Mouse (Mus musculus) heart, postnatal 36 days (tissue): ENCODE data around the gene Tmem53. TPM values are rescaled to one million over a fixed set of nuclear protein-coding genes. Genes with fewer than 3 reads are reported as not detected.

ENCODE experiments used
- DNase-seq, 2 experiments: peaks; one replicate each; pipeline ENCODE4 v3.0.0; 2021 to 2022
- intact Hi-C: fragments of 180-260 bp; cut with DNase I; formaldehyde crosslinking; loops from one replicate; pipeline ENCODE4 v1.15.1; 2025
- total RNA-seq, 2 experiments: library from RNA; stranded (reverse); gene quantifications; 2 replicates each; pipeline ENCODE4 v1.2.3; 2021

Gene Tmem53
- total RNA-seq, 2 experiments from 2014 or later = 26.5 to 28.5 TPM

GRCm38 (mm10) chr4:117278381-117279252, 26.9 kb downstream of the Tmem53 start:
- intact Hi-C loops = no loop called here
- no peak for DNase-seq

GRCm38 (mm10) chr4:117279253-117279642, 27.5 kb downstream of the Tmem53 start:
- no peak for DNase-seq
- intact Hi-C loops = no loop called here

- intact Hi-C loops = no loop called here
- no peak for DNase-seq
Measured at GRCm38 (mm10) chr4:117280397-117280930, 28.7 kb downstream of the Tmem53 start.

DNA sequence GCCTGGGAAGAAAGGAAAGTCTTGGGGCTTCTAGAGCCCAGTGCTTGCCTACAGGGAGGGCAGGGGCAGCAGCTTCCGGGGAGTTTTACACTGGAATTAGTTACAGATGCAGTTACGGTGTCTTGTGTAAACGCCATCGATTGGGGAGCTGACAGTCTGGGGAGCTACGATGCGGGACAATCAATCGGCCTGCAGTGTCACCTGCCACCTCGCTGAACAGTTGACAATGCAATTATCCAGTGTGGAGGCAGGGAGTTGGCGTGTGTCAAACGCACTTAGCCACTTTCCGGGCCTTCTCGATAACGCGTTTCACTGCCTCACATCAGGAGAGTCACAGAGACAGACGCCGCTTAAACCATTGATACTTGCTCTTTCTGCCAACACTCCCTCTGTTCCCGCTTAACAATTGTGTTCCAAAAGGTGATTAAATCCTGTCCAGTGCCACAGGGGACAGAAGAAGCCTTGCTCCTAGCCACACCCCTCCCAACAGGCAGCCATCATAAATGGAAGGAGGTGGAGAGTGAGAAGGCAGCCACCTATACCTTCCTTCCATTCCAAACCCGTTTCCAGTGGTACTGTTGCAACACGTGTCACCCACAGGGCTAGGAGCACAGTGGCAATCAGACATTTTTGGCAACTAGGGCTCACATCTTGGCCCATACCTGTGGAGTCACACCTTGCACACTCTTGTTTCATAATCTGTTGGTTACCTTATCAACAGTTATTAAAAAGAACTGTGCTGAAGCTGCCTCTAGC, 29.5 kb downstream of the Tmem53 start:
- DNase-seq = no peak
- intact Hi-C loops = no loop called here

DNA sequence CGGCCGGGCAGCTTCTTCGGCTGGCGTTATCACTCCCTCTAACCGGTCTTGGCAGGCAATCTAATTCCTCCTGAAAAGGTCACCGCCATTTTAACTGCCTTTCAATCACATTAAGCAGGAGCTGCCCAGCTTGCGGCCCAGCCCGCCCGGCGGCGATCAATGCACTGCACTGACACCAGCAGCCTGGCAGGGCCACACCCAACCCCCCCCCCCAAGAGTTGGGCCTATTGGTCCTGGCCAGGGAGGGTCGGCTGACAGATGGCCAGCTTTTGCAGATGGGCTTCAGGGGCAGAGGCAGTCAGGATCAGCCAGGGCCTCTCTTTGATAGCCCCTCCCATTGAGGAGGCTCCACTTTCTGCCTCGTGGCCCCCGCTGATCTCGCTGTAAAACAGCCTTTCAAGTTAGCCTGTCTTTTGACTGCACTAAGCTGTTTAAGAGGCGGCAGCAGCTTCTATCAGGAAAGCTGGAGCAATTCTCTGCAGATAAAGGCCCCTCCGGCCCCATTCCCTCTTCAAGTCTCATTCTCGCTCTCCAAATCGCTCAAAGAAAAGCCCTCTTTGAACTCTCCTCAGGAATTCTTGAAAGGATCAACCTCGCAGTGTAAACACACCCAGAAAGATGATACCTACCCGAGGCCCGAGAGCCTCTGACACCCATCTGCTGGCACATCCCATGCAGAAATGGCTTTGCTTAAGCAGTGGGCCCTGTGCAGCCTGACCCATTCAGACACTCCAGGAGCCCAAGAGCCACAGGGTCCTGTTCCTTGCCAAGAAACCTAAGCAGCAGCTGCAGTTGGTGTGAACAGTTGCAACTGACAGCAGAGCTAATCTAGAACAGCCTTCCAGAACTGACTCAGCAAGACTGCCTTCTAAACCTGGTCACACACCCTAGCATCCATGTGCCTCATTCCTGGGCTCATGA, 31.8 kb downstream of the Tmem53 start:
- DNase-seq = no peak
- intact Hi-C loops = no loop called here

DNA sequence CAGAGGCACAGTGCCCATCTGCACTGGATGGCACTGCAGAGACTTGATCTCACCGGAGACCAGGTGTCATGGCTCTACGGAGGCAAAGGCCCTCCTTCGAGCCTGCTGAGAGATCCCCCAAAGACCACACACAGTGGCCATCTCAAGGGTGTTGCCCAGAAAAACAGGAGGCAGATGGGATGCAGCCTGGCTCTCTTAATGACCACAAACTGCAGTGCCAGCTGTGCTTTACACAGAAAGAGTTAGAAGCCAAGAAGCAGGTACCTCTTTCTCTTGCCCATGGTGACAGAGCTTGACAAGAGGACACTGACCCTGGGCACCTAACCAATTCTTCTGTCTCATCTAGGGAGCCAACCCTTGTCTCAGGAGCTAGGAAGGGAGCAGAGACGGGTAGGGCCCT, 32.6 kb downstream of the Tmem53 start:
- DNase-seq = no peak
- intact Hi-C loops = no loop called here

DNA sequence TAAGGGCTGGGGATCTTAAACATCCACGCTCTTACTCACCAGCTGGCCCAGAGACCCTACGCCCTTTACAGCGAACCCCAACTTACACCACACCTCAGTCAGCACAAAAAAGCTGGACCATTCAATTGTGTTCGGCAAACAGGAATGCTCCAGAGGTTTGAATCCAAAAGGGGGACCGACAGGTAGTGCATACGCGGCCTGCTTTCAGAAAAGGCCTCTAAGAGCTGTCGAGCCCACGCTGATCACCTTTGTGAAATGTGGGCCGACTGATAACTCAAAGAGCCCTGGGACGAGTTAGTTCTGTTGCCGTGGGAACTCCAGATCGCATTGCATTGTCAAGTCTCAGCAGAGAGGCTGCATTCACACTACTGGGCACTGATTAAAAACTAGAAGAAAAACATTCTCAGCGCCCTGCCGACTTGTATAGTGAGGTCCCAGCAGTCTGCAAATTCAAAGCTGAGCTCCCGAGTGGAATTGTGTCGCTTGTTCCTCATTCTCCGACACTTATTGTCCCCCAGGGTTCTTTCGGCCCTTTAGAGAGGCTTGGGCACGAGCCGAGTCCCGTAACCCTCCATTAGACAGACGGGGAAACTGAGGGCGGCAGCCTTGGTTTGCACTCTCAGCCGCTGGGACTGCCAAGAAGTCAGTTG, 36.7 kb downstream of the Tmem53 start:
- intact Hi-C loops = no loop called here
- no peak for DNase-seq

DNA sequence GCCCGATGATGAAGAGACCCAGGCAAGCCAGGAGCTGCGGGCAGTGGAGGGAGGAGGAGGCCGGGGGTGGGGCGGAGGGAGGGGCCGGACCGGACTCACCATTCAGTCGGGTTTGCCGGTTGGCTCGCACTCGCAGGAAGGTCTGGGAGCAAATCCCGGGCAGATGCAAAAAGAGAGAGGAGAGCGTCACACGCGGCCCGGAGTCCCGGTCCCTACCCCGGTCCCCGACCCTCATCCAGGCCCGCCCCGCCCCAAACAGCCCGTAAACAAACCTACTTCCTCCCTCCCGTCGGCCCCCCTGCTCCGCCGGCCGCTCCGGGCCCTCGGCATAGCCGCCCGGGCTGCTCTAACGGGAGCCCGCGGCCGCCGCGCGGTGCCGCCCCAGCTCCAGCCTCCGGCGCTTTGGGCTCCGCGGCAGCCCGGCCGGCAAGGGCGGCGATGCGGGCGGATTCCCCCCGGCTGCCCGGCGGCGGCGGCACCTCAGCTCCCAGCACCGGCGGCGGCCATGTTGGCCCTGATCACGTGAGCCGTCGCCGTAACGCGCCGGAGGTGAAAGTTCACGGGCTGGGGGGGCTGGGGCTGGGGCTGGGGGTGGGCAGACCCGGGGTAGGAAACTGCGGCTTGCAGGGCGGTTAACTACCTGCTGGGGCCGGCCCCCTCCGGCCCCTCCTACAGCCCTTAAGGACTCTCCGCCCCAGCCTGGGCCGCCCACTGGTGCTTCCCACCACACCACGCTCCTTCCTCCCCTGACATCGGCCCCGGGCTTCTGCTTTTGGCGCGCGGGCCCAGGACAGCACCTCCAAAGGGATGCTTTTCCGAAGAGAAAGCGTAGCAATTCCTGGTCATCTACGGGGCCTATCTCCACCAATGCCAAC, 37.4 kb downstream of the Tmem53 start:
- intact Hi-C loops = no loop called here
- peak; percentile 80 to 88 for DNase-seq

DNA sequence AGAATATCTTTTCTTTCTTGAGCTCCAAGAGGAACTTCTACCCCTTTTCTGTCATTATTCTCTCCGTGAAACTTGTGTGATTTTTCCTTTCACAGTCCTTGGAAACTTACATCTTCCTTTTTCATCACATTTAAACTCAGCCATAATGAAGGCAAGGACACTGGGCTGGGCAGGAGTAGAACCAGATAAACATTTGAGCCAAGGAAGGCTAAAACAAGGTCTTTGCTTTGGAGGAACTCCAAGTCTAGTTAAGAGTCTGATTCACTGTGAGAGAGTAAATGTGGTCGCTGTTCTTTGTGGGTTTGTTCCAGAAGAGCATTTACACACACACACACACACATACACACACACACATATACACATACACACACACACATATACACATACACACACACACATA, 39.9 kb downstream of the Tmem53 start:
- DNase-seq = no peak
- intact Hi-C loops = no loop called here

DNA sequence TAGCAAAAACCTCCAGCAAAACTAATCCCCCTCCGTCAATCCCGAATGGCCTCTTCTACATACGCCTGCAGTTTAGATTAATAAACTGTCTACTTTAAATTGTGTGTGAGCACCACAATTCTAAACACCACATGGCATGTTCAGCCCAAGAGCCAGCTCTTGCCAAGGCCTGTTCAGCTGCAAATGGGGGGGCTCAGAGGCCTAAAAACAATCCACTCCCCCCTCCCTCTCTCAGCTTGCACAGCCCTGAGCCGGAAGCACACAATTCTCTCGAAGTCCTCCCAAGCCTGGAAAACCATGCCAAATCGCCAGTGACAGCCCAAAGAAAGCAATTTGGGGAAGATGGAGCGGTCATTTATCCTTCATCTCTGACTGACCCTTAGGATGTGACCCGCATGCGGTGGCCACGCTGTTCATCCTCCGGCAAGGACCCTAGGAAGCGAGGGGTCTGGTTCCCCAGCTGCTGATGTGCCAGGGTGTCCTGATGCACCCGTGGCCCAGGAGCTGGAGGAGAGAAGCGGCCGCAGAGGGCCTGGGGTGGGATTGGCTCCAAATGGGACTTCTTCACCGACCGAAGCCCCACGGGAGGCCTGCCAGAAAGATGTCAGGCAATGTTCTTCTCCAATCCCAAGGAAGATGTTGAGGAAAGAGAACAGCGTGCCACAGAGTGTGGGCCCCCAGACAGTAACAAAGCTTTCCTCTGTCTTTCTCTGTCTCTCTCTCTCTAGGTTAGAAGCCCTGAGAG, 45.3 kb downstream of the Tmem53 start:
- intact Hi-C loops = no loop called here
- no peak for DNase-seq

GRCm38 (mm10) chr4:117297819-117298218, 46.1 kb downstream of the Tmem53 start:
- intact Hi-C loops = no loop called here
- DNase-seq = no peak

DNA sequence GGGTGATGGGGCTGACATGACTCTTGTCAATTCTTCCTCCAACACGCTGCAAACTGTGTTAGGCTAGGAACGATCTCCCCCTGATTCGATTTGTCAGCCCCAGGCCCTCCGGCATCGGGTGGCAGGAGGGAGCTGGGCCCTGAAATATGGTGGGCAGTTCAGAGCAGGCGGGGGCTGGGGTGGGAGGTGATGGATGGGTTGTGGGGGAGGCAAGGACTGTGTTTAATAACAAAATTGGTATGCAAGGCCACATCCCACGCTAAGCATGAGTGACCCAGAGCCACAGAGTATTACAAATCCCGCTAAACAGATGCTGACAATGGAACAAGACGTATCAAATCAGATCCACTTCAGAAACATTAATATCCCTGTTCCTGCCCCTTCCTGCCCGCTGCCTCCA, 48.2 kb downstream of the Tmem53 start:
- DNase-seq = no peak
- intact Hi-C loops = no loop called here

- no peak for DNase-seq
- intact Hi-C loops = no loop called here
Measured at GRCm38 (mm10) chr4:117302027-117302806, 50.5 kb downstream of the Tmem53 start.

- intact Hi-C loops = no loop called here
- no peak for DNase-seq
Measured at GRCm38 (mm10) chr4:117303581-117304238, 52.0 kb downstream of the Tmem53 start.

GRCm38 (mm10) chr4:117304239-117305025, 52.7 kb downstream of the Tmem53 start:
- intact Hi-C loops = no loop called here
- DNase-seq = no peak

DNA sequence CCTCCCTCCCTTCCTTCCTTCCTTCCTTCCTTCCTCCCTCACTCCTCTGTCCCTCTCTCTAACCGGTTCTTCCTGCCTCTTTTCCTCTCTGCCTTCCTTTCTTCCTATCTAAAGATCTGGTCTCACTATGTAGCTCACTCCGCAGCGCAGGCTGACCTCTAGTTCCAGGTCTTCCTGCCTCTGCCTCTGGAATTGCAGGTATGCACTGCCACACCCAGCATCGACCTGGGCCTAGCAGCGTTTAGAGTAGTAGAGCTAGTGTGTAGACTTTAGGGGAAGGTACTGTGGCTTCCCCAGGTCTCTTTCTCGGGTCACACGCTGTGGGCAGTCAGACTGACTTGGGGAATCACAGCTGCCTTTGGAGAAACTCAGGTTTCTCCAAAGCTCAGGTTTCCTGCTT, 53.7 kb downstream of the Tmem53 start:
- intact Hi-C loops = no loop called here

More for the DNA sequence above, 53.7 kb downstream of the Tmem53 start:
- no peak for DNase-seq
